Mouse (Mus musculus): Measurements from ENCODE around the gene Gm20604. TPM values are rescaled to one million over a fixed set of nuclear protein-coding genes. Genes with fewer than 3 reads are reported as not detected.

The Gm20604 gene
- polyA plus RNA-seq, 1 experiment from 2014 or later: 31.4 TPM

GRCm38 (mm10) chr12:102697381-102697780, 61.1 kb downstream of the Gm20604 start:
- Histone ChIP-seq H3K4me3 (ENCODE audit: low read depth, low read length) (no peak overlapping the region), H3K9ac (replicated peaks; ENCODE audit: low read length) (no peak overlapping the region), H3K9me3 (replicated peaks; ENCODE audit: control insufficient read depth, low read length) (no peaks in the 10 kb centered on the region), H3K4me1 (ENCODE audit: control insufficient read depth, insufficient read depth, low read length) (peaks cover 2% of the 10 kb centered on the region), H3K36me3 (replicated peaks; ENCODE audit: control insufficient read depth, insufficient read depth, low read depth, low read length) (no peaks in the 10 kb centered on the region), H3K27me3 (ENCODE audit: control insufficient read depth, insufficient read depth, low read length) (no peaks in the 10 kb centered on the region), H3K27ac (replicated peaks; ENCODE audit: low read depth, low read length) (no peak overlapping the region), H3K4me2 (ENCODE audit: low read depth, low read length) (no peak overlapping the region)
- ATAC-seq (replicated peaks; ENCODE audit: insufficient number of reproducible peaks, low FRiP score, low TSS enrichment, low read depth) (no peak), DNase-seq (ENCODE audit: low spot score) (no peak)
- WGBS: 71% methylated on average over 7 of the region's 7 CpGs

DNA sequence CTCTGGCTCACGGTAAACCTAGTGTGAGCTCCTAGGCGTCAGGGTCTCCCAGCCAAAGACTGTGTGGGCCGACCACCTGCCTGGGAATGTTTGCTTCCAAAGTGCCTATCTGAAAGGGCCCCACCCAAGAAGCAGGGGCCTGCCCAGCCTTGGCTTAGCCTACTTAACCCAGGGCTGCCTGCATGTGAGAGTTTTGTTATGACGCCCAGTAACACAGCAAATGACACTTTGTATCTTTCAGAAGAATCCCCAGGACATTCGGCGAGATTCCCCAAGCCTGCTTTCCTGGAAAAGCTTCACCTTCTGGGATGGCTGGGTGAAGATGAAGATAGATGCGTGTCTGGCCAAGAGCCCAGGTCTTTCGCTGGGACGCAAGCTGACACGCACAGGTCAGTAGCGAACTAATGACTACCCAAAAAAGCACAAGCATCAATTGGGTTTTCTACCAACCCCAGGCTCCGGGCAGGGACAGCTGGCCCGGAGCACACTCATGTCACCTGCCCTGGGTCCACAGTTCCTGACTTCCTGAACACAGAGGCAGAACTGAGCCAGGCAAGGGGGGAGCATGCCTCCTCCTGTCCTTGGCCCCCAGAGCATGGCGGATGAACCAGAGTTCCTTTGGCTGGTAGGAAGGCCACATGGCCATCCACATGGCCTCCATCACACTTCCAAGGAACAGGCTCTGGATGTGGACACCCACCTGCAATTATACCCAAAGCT, 61.7 kb downstream of the Gm20604 start:
- H3K9ac ChIP-seq (replicated peaks; ENCODE audit: low read length): no peak overlapping the region
- no peaks in the 10 kb centered on the region for H3K36me3 ChIP-seq (replicated peaks; ENCODE audit: control insufficient read depth, insufficient read depth, low read depth, low read length)

DNA sequence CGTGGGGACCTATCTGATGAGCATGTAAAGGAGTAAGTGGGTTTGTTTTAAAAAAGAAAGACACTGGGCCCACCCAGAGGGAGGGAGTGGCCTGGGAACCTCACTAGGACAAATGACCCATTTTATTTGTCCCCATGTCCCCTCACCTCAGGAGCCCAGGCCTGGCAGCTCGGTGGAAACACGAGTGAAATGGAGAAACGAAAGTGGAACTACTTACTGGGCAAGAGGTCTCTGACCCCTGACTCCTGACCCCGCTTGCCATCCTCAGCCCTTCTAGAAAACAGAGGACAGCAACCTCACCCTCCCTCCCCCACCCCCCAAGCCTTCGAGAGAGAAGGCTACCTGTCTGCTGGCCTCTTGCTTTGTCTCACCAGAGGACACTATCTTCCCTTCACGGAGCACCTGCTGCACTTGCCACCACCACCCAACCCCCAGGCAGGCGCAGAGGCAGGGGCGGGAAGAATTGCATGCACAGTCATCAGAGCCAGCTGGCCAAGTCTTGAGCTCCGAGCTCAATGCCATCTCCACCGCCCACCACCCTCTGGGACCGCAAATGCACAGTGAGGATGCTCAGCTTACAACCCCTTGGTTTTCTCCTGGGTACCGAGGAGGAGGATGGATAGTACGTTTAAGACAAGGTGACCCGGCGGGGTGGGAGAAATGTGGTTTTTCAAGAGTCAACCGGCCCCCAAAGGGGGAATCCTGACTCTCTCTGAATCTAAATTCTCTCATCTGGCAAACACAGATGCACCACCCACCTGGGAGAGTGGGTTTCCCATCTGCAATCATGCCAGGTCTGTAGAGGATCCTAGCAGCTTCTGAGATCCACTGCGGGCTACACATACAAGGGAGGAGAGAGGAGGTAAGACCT, 62.9 kb downstream of the Gm20604 start:
- 53% methylated on average over 18 of the region's 18 CpGs for WGBS
- Histone ChIP-seq H3K4me1 (ENCODE audit: control insufficient read depth, insufficient read depth, low read length) (peaks cover 2% of the 10 kb centered on the region), H3K9ac (replicated peaks; ENCODE audit: low read length) (no peak overlapping the region)

More for the DNA sequence above, 61.7 kb downstream of the Gm20604 start:
- H3K4me3 ChIP-seq (ENCODE audit: low read depth, low read length): no peak overlapping the region
- no peak overlapping the region for H3K27ac ChIP-seq (replicated peaks; ENCODE audit: low read depth, low read length)
- peaks cover 2% of the 10 kb centered on the region for H3K4me1 ChIP-seq (ENCODE audit: control insufficient read depth, insufficient read depth, low read length)
- no peak for DNase-seq (ENCODE audit: low spot score)
- WGBS: 89% methylated on average over 14 of the region's 14 CpGs
- no peak overlapping the region for H3K4me2 ChIP-seq (ENCODE audit: low read depth, low read length)
- no peaks in the 10 kb centered on the region for H3K27me3 ChIP-seq (ENCODE audit: control insufficient read depth, insufficient read depth, low read length)
- ATAC-seq (replicated peaks; ENCODE audit: insufficient number of reproducible peaks, low FRiP score, low TSS enrichment, low read depth): no peak
- no peaks in the 10 kb centered on the region for H3K9me3 ChIP-seq (replicated peaks; ENCODE audit: control insufficient read depth, low read length)

DNA sequence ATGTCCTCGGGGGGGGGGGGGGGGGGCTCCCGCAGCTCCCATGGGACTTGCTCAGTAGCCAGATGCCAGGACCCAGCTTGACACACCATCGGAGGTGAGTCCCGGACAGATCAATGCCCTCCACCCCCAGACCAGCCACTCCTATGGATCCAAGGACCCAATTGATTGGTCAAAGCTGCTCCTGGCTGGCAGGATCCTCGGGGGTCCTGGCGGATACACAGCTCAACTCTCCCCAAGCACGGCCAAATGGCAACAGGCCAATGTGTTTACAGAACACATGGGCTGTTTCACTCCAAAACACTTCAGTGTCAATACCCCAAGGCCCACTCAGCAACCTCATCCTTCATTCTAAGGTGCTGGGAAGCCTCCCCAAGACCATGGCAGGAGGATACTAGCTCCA, 66.7 kb downstream of the Gm20604 start:
- Histone ChIP-seq H3K4me2 (ENCODE audit: low read depth, low read length) (no peak overlapping the region), H3K4me1 (ENCODE audit: control insufficient read depth, insufficient read depth, low read length) (no peaks in the 10 kb centered on the region), H3K9ac (replicated peaks; ENCODE audit: low read length) (no peak overlapping the region), H3K27ac (replicated peaks; ENCODE audit: low read depth, low read length) (no peak overlapping the region), H3K9me3 (replicated peaks; ENCODE audit: control insufficient read depth, low read length) (no peaks in the 10 kb centered on the region), H3K36me3 (replicated peaks; ENCODE audit: control insufficient read depth, insufficient read depth, low read depth, low read length) (no peaks in the 10 kb centered on the region), H3K4me3 (ENCODE audit: low read depth, low read length) (no peak overlapping the region), H3K27me3 (ENCODE audit: control insufficient read depth, insufficient read depth, low read length) (no peaks in the 10 kb centered on the region)
- DNase-seq (ENCODE audit: low spot score) (no peak), ATAC-seq (replicated peaks; ENCODE audit: insufficient number of reproducible peaks, low FRiP score, low TSS enrichment, low read depth) (no peak)
- 84% methylated on average over 7 of the region's 7 CpGs for WGBS

More for the DNA sequence above, 62.9 kb downstream of the Gm20604 start:
- no peaks in the 10 kb centered on the region for H3K36me3 ChIP-seq (replicated peaks; ENCODE audit: control insufficient read depth, insufficient read depth, low read depth, low read length)
- H3K27ac ChIP-seq (replicated peaks; ENCODE audit: low read depth, low read length): no peak overlapping the region
- H3K4me3 ChIP-seq (ENCODE audit: low read depth, low read length): no peak overlapping the region
- no peak for DNase-seq (ENCODE audit: low spot score)
- no peak overlapping the region for H3K4me2 ChIP-seq (ENCODE audit: low read depth, low read length)
- no peaks in the 10 kb centered on the region for H3K27me3 ChIP-seq (ENCODE audit: control insufficient read depth, insufficient read depth, low read length)
- no peak for ATAC-seq (replicated peaks; ENCODE audit: insufficient number of reproducible peaks, low FRiP score, low TSS enrichment, low read depth)
- no peaks in the 10 kb centered on the region for H3K9me3 ChIP-seq (replicated peaks; ENCODE audit: control insufficient read depth, low read length)

Other genes starting within 250 kb of the Gm20604 start
- 6.2 and 6.5 TPM in 2 replicates for gene Chga, start 203.7 kb downstream of the Gm20604 start, polyA plus RNA-seq (2014; fragmentation: Nextera tagmentation; extraction: Ambion mirVana)
- gene Itpk1, start 53.7 kb downstream of the Gm20604 start, polyA plus RNA-seq (2014; fragmentation: Nextera tagmentation; extraction: Ambion mirVana): 8.4 and 9.4 TPM in 2 replicates
- gene Moap1, start 15.0 kb downstream of the Gm20604 start, polyA plus RNA-seq (2014; fragmentation: Nextera tagmentation; extraction: Ambion mirVana): 34.5 and 37.2 TPM in 2 replicates
- gene Tmem251, start 14.9 kb downstream of the Gm20604 start, polyA plus RNA-seq (2014; fragmentation: Nextera tagmentation; extraction: Ambion mirVana): 10.1 and 10.9 TPM in 2 replicates
- not detected in 2 replicates for gene Gm28051, start 907 bp downstream of the Gm20604 start, polyA plus RNA-seq (2014; fragmentation: Nextera tagmentation; extraction: Ambion mirVana)
- 34.7 and 38.3 TPM in 2 replicates for gene Gon7, start 869 bp downstream of the Gm20604 start, polyA plus RNA-seq (2014; fragmentation: Nextera tagmentation; extraction: Ambion mirVana)
- 61.7 and 68.1 TPM in 2 replicates for gene Ubr7, start 705 bp downstream of the Gm20604 start, polyA plus RNA-seq (2014; fragmentation: Nextera tagmentation; extraction: Ambion mirVana)
- 21.0 and 21.7 TPM in 2 replicates for gene Btbd7, start 119.8 kb upstream of the Gm20604 start, polyA plus RNA-seq (2014; fragmentation: Nextera tagmentation; extraction: Ambion mirVana)
- not detected in 2 replicates for gene Cox8c, start 140.6 kb upstream of the Gm20604 start, polyA plus RNA-seq (2014; fragmentation: Nextera tagmentation; extraction: Ambion mirVana)
- gene Unc79, start 190.2 kb upstream of the Gm20604 start, polyA plus RNA-seq (2014; fragmentation: Nextera tagmentation; extraction: Ambion mirVana): 0.46 and 0.54 TPM in 2 replicates

All from embryonic facial prominence, embryonic 11.5 days (tissue).